Mouse (Mus musculus) 416B (cell line): Measurements from ENCODE around the gene Sec22a.

Source experiments
- DNase-seq: peaks from one replicate; pipeline ENCODE4 v3.0.0; 2011; ENCODE audit warnings: low read depth

The Sec22a gene

DNA sequence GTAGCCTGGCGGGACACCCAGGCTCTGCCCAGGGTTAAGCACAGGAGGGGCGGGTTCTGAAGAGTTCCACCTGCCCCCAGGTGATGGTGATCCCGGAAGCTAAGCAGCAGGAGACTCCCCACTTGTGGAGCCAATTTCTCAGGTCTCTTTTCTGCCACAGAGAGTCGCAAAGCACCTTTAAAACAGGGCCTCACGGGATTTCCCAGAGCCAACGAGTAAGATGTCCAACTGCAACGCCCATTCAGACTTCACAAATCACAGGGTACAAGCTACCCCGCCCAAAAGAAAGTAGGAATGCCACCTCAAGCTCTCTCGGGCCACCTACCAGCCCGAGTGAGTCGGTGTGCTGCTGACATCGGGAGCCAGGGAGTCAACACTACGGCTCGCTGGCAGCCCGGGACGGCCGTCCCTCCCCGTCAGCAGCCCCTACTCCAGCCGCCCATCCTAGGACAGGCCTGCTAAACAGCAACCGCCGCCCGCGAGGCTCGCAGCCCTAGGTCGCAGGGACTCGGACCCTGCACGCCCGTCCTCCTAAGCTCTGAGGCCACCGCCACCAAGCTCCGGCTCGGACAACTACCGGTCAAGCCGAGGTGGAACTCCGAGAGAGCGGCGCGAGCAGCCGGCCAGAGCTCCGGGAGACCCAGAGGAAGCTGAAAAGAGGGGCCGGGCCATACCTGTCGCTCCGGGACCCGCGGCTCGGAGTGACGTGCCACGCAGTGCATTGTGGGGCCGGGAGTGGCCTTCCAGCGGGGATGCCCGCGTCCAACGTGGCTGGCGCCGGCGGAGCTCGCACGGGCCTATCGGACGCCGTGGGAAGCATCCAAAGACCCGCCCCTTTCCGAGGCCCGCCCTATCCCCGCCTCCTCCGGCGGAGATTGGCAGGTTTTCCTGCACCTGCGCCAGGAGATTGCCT lies at the start of gene Sec22a:
Gene Sec22a (minus strand): TSS at position 769 of the 913 bp plus-strand sequence.
- peak; percentile 88 for DNase-seq

DNA sequence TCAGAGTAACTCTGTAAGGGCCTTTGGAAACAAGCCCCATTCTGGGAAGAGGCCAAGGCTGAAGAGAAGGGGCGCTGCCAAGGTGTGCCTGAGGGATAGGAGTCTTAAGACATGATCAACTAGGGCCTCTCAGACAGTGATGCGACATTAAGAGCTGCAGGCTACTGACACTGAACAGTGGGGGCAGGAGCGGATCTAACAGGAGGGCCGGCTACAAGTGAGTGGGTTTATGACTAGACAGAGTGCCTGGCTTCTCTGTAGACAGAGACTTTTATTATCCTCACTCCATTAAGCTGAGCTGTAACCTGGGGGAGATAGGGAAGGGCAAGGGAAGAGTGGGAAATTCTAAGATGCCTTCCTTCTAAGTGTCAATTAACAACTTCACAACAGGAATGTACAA lies 43.0 kb upstream of the Sec22a start:
- no peak for DNase-seq

DNA sequence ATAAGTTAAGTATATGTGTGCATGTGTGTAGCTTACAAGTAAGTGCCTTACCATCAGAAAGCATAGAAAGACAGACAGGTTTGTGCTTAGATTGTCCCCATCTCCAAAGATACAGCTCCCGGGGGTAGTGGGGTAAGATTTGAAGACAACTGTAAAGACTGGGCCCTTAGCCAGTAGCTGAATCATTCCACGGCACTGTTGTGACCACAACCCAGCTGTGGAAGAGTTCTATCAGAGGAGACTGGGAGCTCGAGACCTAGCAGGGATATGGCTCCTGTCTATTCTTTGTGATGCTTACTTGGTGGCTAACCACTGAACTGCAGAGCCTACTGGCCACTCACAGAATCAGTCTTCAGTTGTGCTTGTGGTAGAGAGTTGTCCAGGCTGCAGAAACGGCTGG lies 42.4 kb upstream of the Sec22a start:
- peak; percentile 3 for DNase-seq

DNA sequence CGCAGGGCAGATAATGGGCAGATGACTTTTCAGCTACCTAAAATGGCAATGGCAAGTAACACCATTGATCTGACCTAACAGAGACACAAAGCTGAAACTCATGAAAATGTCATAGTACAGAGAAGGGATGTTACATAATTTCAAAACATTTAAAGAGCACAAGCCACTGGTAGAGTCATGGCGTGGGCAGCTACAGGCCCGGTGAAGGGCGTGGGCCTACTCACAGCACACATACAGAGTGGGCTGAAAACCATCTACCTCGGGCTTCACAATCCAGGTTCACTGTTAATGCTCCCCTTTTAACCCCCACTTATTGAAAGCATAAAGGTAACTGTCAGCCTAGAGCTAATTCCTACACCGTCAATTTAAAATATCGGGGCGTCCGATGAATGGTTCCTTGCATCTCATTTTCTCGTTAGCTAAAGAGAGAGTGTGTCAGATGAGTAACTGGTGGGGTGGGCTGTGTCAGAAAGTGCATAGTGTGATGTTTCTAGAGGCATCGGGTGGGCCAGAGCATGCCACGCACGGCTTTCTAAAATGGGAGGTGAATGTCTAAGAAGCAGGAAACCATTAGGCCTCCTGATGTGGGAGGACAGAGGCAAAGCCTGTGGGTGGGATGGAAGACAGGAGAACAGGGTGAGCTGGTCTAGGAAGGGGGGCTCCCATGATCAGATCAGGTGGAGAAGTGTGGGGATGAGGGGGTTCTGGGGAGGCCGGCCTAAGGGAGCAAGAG lies 41.8 kb upstream of the Sec22a start:
- no peak for DNase-seq

DNA sequence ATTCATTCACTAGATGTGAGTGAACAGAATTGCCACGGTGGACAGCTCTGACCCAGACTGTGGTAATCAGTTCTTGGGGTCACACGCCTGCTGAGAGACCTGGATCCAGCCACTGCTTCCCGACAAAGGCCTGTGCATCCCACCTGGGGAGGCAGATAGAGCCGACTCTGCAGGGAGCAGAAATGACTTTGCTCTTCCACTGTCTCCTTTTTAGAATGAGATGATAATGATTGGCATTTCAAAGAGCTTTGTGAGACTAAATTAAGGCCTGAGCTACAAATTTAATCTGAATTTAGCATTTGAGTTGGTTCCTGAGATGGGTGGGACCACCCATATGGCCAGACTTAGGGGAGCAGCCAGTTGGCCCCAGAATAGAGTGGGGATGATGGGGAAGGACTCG lies 41.1 kb upstream of the Sec22a start:
- no peak for DNase-seq

DNA sequence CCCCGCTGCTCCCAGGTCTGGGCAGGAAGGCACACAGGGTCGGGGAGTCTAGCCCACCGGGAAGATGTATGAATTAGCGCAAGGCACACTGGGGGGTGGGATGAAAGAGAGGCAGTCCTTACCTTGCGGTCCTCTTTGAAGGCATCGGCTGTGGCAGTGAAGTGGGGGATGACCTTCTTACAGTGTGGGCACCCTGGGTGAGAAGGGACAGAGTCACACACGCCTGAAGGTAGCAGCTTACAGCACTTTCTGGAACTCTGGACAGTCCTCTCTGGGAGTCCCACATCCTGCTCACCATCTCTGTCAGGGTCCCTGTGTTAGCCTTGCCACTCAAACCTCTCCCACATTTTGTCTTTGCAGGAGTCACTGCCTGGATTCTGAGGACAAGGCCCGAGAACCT lies 40.2 kb upstream of the Sec22a start:
- DNase-seq = no peak

DNA sequence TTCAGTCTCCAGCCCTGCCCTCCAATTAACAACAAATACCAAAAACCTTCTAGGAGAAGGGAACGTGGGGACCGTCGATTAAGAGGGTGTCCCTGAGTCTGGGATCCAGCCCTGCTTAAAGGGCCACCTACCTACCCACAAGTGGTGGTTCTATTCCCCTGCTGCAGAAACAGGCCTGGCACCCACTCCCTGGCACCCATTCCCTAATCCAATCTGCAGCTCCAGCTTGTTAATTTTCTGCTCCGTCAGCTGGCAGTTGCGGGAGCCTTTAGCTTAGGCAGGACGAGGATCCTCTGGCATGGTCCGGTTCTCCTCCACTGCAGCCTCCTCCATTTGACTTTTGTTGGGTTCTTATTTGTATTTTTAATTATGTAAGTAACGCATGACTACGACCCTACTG lies 39.6 kb upstream of the Sec22a start:
- no peak for DNase-seq

DNA sequence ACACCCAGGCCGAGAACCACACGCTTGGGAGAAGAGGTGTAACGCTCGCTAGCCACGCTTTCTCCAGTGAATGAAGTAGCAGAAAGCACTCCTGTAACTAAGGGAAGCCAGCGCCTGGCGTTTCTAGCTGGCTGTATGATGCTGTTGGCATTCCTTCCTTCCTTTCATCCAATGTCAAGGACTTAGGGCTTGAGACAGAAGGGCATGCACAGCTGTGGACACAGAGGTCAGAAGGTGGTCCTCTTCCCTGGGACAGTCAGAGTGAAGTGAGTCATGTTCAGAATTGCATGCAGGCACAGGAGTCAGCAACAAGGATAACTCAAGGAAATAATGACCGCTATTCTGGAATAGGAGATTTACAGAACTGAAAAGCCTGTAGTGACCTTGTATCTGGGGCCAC lies 29.1 kb upstream of the Sec22a start:
- DNase-seq = no peak

DNA sequence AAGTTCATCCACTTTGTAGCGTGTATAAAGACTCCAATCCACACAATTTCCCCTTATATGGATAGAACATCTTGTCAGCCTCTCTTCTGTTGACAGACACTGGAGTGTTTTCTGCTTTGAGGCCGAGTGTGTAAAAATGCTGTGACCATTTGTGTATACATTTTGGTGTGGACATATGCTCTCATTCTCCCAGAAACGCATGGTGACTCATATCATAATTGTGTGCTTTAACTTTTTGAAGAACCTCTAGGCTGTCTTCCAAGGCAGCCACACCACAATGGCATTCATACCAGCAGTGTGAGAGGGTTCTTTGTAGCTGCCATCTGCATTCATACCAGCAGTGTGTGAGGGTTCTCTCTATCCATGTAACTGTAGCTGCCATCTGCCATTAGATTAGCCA lies 21.9 kb upstream of the Sec22a start:
- DNase-seq = no peak

DNA sequence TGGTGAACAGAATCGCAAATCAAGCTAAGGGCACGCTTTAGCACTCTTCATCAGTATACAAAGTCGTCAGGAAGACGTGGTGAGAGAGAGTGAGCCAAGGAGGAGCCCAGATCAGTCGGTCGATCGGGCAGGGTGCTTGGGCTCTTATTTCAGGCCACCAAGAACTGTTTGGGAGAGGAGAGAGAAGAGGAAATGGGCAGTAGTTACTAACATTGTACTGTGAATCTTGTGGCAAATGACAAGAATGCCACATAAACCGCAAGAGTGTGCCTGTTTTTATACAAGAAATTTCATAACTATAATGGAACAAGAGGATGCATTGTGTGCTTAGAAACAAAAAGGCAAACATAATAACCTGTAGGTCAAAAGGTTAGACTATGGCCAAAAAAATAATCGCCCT lies 16.3 kb upstream of the Sec22a start:
- DNase-seq = peak; percentile 60

DNA sequence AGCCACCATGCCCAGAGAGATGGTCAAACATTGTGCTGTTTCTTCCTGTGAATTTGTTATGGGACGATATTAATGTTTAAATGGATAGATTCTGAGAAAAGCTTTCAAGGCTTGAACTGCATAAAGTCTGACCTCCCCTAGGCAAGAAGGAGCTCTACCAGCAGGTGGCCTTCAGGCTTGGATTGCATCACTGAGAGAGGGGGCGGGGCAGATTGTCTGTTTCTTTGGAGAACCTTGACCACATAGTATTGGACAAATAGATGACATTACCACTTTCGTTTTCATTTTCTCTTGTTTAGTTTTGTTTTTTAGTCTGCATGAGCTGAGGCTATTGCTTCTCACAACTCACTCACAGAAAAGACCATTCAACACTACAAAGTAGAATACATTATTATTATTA lies 15.6 kb upstream of the Sec22a start:
- peak; percentile 83 for DNase-seq

DNA sequence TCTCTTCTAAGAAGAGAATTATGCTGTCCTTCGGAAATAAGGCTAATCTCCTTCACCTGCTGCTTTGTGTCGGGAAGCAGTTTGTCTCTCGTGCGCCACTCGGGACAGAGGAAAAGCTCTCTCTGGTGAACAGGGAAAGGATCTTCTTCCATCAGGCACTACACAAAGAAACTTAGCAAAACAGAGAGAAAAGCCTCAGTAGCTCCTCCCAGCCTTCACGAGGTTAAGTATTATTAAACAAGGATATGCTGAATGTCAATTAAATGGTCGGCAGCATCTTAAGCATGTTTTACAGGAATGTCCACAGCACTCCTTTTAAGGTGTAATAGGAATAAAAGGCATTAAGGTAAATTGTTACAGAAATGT lies 328 bp upstream of the Sec22a start:
- DNase-seq = no peak

DNA sequence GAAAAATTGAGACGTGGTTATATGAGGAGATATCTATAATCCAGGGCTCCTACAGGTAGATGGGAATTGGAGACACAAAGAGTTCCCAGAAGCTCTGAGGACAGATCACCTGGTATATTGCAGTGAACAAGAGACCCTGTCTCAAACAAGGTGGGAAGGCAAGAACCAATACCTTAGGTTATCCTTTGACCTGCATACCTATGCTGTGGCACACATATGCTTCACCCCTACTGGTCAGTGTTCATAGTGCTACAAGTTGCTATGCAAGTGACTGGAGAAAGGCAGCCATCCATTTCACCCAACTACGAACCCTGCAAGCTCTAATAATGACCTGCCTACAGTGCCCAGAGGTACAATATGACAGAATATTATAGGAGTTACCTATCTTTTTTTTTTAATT lies 1.5 kb downstream of the Sec22a start:
- peak; percentile 12 for DNase-seq

DNA sequence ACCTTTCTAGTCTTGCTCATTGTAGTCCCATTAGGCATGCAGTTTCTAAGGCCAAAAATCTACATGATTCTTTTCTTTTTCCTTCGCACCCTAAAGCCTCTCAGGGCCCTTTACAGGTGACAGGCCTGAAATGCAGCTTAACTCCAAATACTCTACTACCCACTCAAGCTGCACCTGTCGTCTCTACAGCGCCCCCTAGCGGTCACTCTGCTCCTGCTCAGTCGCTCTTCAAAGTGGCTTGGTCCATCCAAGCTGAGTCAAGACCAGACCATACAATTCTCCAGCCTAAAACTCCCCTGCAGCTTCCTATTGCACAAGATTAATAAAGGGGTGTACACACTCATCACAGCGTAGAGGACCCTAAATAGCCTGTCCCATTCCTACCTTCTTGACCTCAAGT lies 3.1 kb downstream of the Sec22a start:
- DNase-seq = peak; percentile 66

DNA sequence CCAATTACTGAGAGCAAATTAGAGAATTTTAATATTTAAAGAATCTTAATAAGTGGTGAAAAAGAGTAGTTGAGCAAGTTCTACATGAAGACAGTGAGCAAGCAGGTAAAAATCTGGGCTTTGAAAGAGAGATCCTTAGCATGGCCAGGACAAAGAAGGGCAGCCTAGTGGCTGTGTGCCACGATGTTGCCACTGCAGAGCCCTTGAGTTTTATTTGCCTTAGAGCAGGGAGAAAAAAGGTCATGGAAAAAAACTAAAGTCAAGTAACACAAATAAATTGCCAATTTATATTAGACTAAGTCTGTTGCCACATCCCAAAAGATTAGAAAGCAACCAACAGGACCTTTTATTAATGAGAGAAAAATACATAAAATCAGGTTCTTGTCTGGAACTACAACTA lies 6.3 kb downstream of the Sec22a start:
- no peak for DNase-seq

DNA sequence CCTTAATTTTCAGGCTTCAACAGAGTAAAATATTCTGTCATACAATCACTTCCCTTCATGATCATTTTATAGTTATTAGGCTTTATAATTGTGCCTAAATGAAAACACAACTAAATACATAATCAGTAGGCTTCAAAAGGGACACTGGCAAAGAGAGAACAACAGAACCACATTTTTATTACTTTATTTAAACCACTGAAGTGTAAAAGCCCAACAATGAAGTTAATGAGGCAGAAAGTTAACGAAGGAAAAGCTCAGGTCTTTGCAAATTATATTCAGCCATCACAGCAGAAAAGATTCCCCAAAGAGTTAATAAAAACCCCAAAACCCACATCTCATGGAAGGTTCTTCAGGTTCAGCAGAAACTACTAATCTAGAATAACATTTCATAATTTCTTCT lies 33.3 kb downstream of the Sec22a start:
- DNase-seq = no peak

DNA sequence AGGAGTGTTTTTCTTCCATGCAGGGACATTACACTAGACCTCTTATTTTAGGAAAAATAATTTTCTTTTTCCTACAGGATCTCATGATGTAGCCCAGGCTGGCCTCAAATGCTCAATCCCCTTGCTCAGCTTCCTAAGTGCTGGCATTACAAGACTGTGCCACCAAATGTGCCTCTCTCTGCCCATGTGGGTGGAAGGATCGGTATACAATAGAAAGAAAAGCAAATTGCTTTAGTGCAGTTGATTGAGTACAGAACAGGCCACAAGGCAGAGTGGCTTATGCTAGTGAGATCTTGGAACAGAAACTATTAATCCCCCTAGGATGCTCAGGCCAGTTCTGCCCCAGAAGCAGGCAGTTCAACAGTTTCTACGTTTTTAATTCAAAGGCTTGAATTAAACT lies 43.9 kb downstream of the Sec22a start:
- no peak for DNase-seq

DNA sequence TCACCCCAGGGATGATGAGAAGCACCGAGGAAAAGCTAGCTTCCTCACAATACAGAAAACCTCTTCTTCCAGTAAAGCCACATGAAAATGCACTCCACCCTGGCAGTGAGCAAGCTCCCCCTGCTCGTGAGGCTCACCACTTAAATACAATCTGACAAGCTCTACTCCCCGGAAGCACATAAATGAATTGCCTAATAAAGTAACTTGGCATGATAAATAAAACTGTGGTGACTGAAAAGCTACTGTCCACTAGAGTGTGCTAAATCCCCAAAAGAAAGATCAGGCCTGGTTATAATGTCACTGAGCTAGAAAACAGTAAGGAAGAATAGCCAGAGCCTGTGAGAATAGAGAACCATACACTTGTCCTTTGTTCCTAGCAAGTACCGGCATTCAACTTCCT lies 44.4 kb downstream of the Sec22a start:
- DNase-seq = peak; percentile 71

DNA sequence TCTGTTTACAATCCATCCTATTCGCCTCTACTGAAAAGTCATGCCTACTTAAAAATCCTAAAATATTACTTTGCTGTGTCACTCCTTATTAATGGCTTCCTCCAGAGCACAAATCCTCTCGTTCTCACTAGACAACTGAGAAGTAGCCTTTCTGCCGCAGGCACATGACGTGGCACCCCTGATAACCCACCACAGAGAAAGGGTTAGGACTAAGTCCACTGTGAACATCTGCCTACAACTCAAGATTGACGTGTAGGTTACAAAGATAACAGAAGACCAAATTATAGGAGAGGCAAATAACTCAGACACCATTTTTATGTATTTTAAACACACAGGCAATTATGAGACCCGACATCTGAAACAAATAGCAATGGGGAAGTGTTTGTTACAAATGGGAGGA lies 45.3 kb downstream of the Sec22a start:
- DNase-seq = no peak

DNA sequence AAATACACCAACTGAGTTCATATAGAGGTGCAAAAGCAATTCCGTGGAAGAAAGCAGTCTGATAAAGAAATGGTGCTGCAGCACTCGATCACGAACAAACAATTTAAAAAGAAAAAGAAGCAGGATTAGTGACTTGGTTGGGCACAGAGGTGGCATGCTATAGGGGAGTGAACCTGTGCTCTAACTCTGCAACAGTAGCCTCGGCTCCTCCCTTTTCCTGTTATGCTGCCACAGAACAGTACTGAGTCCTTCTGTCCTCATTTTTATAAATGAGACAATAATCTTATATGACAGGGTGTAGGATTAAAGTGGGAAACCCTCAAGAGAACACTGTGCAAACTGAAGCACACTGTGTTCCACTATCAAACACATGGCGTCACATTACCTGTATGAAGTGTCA lies 46.3 kb downstream of the Sec22a start:
- peak; percentile 11 for DNase-seq

DNA sequence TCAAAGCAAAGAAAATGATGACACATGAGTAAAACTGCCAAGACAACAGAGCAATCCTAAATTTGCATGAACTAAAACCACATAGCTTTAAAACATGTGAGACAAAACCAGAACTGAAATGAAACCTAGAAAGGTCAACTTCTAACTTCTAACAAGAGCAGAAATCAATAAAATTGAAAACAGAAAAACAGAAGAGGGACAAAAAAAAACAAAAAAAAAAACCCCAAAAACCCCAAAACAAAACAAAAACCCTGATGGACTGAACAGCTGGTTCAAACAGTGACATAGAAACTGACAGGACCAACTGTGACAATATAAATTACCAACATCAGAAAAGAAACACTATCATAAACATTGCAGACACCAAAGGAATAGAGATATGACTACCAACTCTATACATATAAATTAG lies 46.9 kb downstream of the Sec22a start:
- no peak for DNase-seq

DNA sequence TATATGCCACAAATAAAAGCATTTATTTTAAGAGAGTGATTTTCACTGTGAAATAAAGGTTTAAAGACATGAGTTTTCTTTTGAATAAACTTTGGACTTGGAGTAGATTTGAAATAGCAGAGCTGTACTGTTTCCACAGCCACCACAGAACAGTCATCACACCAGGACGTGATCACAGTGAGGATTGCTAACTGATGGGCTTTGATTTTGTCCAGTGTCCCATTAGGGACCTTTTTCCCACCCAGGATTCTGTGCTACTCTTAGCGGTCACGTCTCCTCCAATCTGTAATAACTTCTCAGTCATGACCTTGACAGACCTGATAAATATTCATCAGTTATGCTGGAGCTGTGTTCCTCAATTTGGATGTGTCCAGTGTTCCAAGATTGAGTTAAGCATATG lies 48.2 kb downstream of the Sec22a start:
- DNase-seq = no peak

DNA sequence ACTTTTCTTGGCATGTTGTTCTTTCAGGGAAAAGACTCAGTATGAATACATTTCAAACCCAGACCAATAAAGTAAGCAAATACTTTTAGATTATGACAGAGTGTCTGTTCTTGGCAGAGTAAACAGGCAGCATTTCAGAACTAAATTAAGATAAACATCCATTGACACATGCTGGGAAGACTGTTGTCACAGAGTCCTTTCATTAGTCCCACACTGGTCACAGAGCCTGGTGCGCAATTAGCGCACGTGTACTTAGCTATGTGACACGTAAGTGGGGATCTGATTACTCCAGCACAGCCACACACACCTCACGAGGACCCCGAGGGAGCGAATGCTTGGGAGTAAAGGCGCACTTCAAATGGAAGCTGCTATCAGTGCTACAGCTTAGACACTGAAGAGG lies 52.1 kb downstream of the Sec22a start:
- no peak for DNase-seq
